Mouse (Mus musculus): ENCODE measurements around the gene Kcnma1. TPM values are rescaled to one million over a fixed set of nuclear protein-coding genes. Genes with fewer than 3 reads are reported as not detected.

Kcnma1 gene
- polyA plus RNA-seq, 1 experiment = 3.0 TPM

DNA sequence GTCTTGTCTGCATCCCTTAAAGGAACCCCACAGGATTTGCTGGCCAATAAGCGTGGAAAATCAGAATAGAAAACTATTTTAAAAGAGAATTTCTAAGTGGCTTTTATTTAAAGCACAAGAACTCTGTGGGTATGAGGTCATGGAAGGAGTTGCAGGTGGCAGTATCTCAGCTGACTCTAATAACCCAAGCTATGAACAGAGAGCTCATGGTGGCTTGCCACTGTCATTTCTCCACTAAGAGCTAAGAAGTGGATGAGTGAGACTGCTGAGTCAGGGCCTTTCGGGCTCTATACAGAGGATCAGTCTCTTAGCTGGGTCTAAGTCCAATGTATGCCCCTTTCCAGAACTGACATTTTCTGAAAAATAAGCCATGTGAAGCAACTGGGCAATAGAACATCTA lies 713.8 kb downstream of the Kcnma1 start:
- H3K4me3 ChIP-seq (ENCODE audit: control insufficient read depth, low read depth, low read length) = no peak overlapping the region
- TF ChIP-seq POLR2A (IDR thresholded peaks at IDR 0.05; ENCODE audit: control insufficient read depth, low read depth, low read length) = no peak
- no peak for TF ChIP-seq CTCF (IDR thresholded peaks at IDR 0.05; ENCODE audit: control insufficient read depth, insufficient read depth, insufficient replicate concordance, low read depth, low read length)
- no peaks in the 10 kb centered on the region for H3K4me1 ChIP-seq (ENCODE audit: control insufficient read depth, insufficient read depth, low read length)
- H3K27ac ChIP-seq (ENCODE audit: control insufficient read depth, insufficient read depth, low read depth, low read length) = no peak overlapping the region
- no peaks in the 10 kb centered on the region for H3K36me3 ChIP-seq (ENCODE audit: control insufficient read depth, insufficient read depth, low read length)
- no peaks in the 10 kb centered on the region for H3K27me3 ChIP-seq (ENCODE audit: control insufficient read depth, insufficient read depth, low read length)

DNA sequence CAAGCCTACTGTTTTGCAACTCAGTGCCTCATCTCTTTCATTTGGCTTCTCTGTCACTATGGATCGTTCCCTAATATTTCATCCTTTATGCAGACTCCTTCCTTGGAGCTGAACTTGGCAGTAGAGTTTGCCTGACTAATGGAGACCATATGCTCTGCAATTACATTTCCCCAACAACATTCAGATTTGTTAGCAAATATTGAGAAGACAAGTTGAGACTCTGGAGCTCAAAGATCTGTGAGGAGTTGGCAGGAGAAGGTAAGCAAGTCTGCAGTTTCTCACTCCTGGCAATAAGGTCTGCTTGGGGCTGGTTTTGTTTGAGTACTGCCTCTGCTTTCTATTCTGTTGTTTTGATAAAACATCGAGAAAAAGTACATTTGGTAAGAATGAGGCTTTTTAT lies 723.7 kb downstream of the Kcnma1 start:
- no peaks in the 10 kb centered on the region for H3K27me3 ChIP-seq (ENCODE audit: control insufficient read depth, insufficient read depth, low read length)
- no peak overlapping the region for H3K4me3 ChIP-seq (ENCODE audit: control insufficient read depth, low read depth, low read length)
- H3K27ac ChIP-seq (ENCODE audit: control insufficient read depth, insufficient read depth, low read depth, low read length) = no peak overlapping the region
- H3K36me3 ChIP-seq (ENCODE audit: control insufficient read depth, insufficient read depth, low read length) = no peaks in the 10 kb centered on the region
- TF ChIP-seq POLR2A (IDR thresholded peaks at IDR 0.05; ENCODE audit: control insufficient read depth, low read depth, low read length) (no peak), CTCF (IDR thresholded peaks at IDR 0.05; ENCODE audit: control insufficient read depth, insufficient read depth, insufficient replicate concordance, low read depth, low read length) (no peak)
- H3K4me1 ChIP-seq (ENCODE audit: control insufficient read depth, insufficient read depth, low read length) = no peaks in the 10 kb centered on the region

DNA sequence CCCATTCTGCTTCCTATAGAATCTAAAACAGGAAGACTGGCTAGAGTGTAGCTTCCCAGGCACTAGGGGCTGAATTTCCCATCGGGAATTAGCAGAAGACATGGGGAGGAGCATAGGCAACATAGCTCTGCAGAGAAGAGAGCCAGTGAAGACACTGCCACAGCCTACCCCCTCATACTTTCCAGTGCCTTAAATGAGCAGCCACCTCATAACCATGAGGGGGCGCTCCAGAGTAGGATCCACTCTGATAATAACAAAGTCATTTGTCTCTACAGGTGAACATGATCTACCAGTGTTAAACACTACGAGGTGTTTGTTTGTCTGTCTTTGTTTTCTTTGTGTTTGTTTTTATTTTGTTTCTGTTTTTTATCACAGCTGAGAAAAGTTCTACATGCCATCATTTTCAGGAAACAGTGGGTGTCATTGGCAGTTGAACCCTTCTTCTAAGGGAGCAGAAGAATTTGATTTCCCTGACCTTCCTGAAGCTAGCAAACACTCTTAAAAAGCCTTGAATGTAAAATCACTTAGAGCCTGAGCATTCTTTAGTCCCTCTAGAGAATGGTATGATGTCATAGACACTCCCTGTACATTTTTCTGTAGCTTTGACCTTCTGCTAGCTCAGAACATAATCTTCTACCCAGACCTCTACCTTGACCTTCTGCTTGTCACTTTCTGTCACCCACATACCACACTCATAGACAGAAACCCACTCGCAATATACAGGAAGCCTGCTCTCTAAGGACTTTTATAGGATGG lies 747.6 kb downstream of the Kcnma1 start:
- H3K27ac ChIP-seq (ENCODE audit: control insufficient read depth, insufficient read depth, low read depth, low read length) = no peak overlapping the region
- no peaks in the 10 kb centered on the region for H3K36me3 ChIP-seq (ENCODE audit: control insufficient read depth, insufficient read depth, low read length)
- H3K27me3 ChIP-seq (ENCODE audit: control insufficient read depth, insufficient read depth, low read length) = no peaks in the 10 kb centered on the region
- H3K4me3 ChIP-seq (ENCODE audit: control insufficient read depth, low read depth, low read length) = no peak overlapping the region
- no peaks in the 10 kb centered on the region for H3K4me1 ChIP-seq (ENCODE audit: control insufficient read depth, insufficient read depth, low read length)
- TF ChIP-seq POLR2A (IDR thresholded peaks at IDR 0.05; ENCODE audit: control insufficient read depth, low read depth, low read length) (no peak), CTCF (IDR thresholded peaks at IDR 0.05; ENCODE audit: control insufficient read depth, insufficient read depth, insufficient replicate concordance, low read depth, low read length) (no peak; the same call in 1 of the 2 replicates)

DNA sequence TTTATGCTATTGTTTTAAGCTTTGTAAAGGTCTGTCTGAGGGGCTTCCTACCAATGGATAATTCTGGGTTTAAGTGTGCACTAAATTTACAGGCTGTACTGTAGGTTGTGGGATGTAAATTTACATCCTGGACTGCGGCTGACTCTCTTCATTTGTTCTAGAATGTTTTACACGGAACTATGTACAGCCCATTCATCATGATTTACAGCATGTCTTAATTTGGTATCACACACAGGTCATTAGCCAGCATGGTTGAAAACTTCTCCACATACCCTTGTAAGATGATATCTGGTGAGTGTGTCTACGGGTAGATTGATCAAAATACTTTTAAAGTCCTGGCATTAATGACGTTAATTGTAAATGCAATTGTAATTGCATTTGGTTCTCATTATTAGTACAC lies 761.1 kb downstream of the Kcnma1 start:
- Histone ChIP-seq H3K27ac (ENCODE audit: control insufficient read depth, insufficient read depth, low read depth, low read length) (no peak overlapping the region), H3K4me3 (ENCODE audit: control insufficient read depth, low read depth, low read length) (no peak overlapping the region), H3K36me3 (ENCODE audit: control insufficient read depth, insufficient read depth, low read length) (no peaks in the 10 kb centered on the region), H3K27me3 (ENCODE audit: control insufficient read depth, insufficient read depth, low read length) (no peaks in the 10 kb centered on the region), H3K4me1 (ENCODE audit: control insufficient read depth, insufficient read depth, low read length) (no peaks in the 10 kb centered on the region)
- TF ChIP-seq POLR2A (IDR thresholded peaks at IDR 0.05; ENCODE audit: control insufficient read depth, low read depth, low read length) (no peak), CTCF (IDR thresholded peaks at IDR 0.05; ENCODE audit: control insufficient read depth, insufficient read depth, insufficient replicate concordance, low read depth, low read length) (no peak)

DNA sequence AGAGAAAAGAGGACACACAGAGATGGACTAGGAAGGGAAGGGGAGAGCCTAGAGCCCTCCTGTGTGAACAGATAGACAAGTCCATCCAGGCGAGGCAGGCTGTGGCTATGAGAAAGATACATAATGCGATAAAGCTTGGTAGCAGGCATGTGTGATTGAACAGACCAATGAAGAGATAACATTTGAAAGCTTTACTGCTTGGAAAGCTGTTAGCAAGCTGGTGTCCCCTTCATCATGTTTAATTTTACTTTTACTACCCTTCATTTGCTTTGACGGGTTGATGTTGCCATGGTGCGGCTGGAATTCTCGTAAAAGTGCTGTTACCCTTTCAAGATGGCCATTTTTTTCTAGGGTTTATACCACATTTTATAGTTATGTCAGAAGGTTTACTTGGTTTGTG lies 769.8 kb downstream of the Kcnma1 start:
- TF ChIP-seq POLR2A (IDR thresholded peaks at IDR 0.05; ENCODE audit: control insufficient read depth, low read depth, low read length) (no peak), CTCF (IDR thresholded peaks at IDR 0.05; ENCODE audit: control insufficient read depth, insufficient read depth, insufficient replicate concordance, low read depth, low read length) (no peak)
- H3K4me3 ChIP-seq (ENCODE audit: control insufficient read depth, low read depth, low read length) = no peak overlapping the region
- no peaks in the 10 kb centered on the region for H3K4me1 ChIP-seq (ENCODE audit: control insufficient read depth, insufficient read depth, low read length)
- no peaks in the 10 kb centered on the region for H3K36me3 ChIP-seq (ENCODE audit: control insufficient read depth, insufficient read depth, low read length)
- no peaks in the 10 kb centered on the region for H3K27me3 ChIP-seq (ENCODE audit: control insufficient read depth, insufficient read depth, low read length)
- no peak overlapping the region for H3K27ac ChIP-seq (ENCODE audit: control insufficient read depth, insufficient read depth, low read depth, low read length)

DNA sequence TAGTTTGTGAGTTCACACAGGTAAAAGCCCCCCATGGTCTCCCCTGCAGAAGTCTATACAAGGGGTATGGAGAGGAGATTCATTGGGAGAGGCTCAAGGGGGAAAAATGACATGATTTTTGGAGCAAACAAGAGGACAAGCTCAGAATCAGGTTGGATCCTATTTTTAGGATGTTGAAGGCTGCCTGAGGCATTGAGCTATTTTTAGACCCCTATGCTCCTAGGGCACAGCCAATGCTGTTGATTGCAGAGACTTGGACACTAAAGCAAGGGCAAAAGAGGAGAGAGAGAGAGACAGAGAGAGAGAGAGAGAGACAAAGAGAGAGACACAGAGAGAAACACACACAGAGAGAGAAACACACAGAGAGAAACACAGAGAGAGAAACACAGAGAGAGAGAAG lies 770.4 kb downstream of the Kcnma1 start:
- Histone ChIP-seq H3K36me3 (ENCODE audit: control insufficient read depth, insufficient read depth, low read length) (no peaks in the 10 kb centered on the region), H3K4me3 (ENCODE audit: control insufficient read depth, low read depth, low read length) (no peak overlapping the region), H3K4me1 (ENCODE audit: control insufficient read depth, insufficient read depth, low read length) (no peaks in the 10 kb centered on the region), H3K27me3 (ENCODE audit: control insufficient read depth, insufficient read depth, low read length) (no peaks in the 10 kb centered on the region), H3K27ac (ENCODE audit: control insufficient read depth, insufficient read depth, low read depth, low read length) (no peak overlapping the region)
- TF ChIP-seq CTCF (IDR thresholded peaks at IDR 0.05; ENCODE audit: control insufficient read depth, insufficient read depth, insufficient replicate concordance, low read depth, low read length) (no peak), POLR2A (IDR thresholded peaks at IDR 0.05; ENCODE audit: control insufficient read depth, low read depth, low read length) (no peak)

Other genes starting within 250 kb of the Kcnma1 start
- 3.4 and 5.8 TPM in 2 replicates for gene Dlg5, start 231.4 kb upstream of the Kcnma1 start, polyA plus RNA-seq (2012; rRNA removed)

Measured in testis, adult 2 months (tissue).